In genomic region chr19:44932051-44932450, GRCm38 (mm10) we compare ENCODE assay signal across 8 mouse cellular contexts. TPM values are rescaled to one million over a fixed set of nuclear protein-coding genes. Genes with fewer than 3 reads are reported as not detected.
DNase-seq lines count a peak whose midpoint lies in the region; ATAC-seq lines count a peak whose summit lies in the region.

No protein-coding gene starts in this region.

- H3K9me3 ChIP-seq in heart, embryonic 12.5 days (replicated peaks): no peaks in the 10 kb centered on the region
- H3K9me3 ChIP-seq in hindbrain, embryonic 11.5 days (ENCODE audit: control insufficient read depth, low read length): no peaks in the 10 kb centered on the region

- peaks cover 42% of the 10 kb centered on the region for H3K4me1 ChIP-seq in heart, embryonic 12.5 days (replicated peaks)
- H3K4me1 ChIP-seq in hindbrain, embryonic 11.5 days (replicated peaks; ENCODE audit: control insufficient read depth, insufficient read depth, low read length): no peaks in the 10 kb centered on the region

- intact Hi-C loops in left cerebral cortex, postnatal 25 days (cut with DNase I): loop anchor here (5.0 kb wide), 2 partner anchors 100 to 115 kb away; partner anchors contain the start of genes Pdzd7 and Sfxn3

- no peak for DNase-seq in heart, adult 8-10 months (ENCODE audit: low spot score)
- DNase-seq in MEL-GATA-1-ER (ENCODE audit: extremely low read depth, low read depth) (peak; percentile 16), adipocyte (ENCODE audit: low spot score) (no peak)
- no peak for DNase-seq in hindbrain, embryonic 11.5 days (ENCODE audit: low spot score)
- DNase-seq in left cerebral cortex, postnatal 25 days (ENCODE audit: low spot score in 2 of 2): no peak
- no peak for DNase-seq in T-cell, adult 2 months (ENCODE audit: low spot score)

- H3K4me3 ChIP-seq in heart, embryonic 12.5 days: peak overlapping the region; percentile 46
- 0 out of 2 replicates have a peak overlapping the region, but pooled peaks have one; percentile 6 for H3K4me3 ChIP-seq in hindbrain, embryonic 11.5 days (ENCODE audit: low read depth, low read length)

- peak overlapping the region; percentile 81 for H3K4me2 ChIP-seq in heart, embryonic 12.5 days
- H3K4me2 ChIP-seq in hindbrain, embryonic 11.5 days (replicated peaks; ENCODE audit: low read depth, low read length): peak overlapping the region; percentile 41

- no peak overlapping the region for H3K27ac ChIP-seq in heart, embryonic 12.5 days (ENCODE audit: poor library complexity, severe bottlenecking)
- H3K27ac ChIP-seq in hindbrain, embryonic 11.5 days (ENCODE audit: low read depth, low read length): no peak overlapping the region

- peaks cover 25% of the 10 kb centered on the region for H3K36me3 ChIP-seq in heart, embryonic 12.5 days
- peaks cover 6% of the 10 kb centered on the region for H3K36me3 ChIP-seq in hindbrain, embryonic 11.5 days (ENCODE audit: control insufficient read depth, insufficient read depth, low read length)

- no peak for ATAC-seq in heart, embryonic 12.5 days (ENCODE audit: insufficient number of reproducible peaks, low FRiP score)
- no peak for ATAC-seq in hindbrain, embryonic 11.5 days (ENCODE audit: low FRiP score)
- ATAC-seq in megakaryocyte-erythroid progenitor cell, adult 5-6 weeks (replicated peaks; ENCODE audit: low FRiP score, low TSS enrichment, poor library complexity, severe bottlenecking): 0 out of 2 replicates have a peak, but pooled peaks have one; percentile 16

- peak overlapping the region; percentile 76 for H3K9ac ChIP-seq in heart, embryonic 12.5 days
- no peak overlapping the region for H3K9ac ChIP-seq in hindbrain, embryonic 11.5 days (ENCODE audit: low read depth, low read length)

- H3K27me3 ChIP-seq in heart, embryonic 12.5 days (replicated peaks): no peaks in the 10 kb centered on the region
- no peaks in the 10 kb centered on the region for H3K27me3 ChIP-seq in hindbrain, embryonic 11.5 days (ENCODE audit: control insufficient read depth, insufficient read depth, low read length)

- 37% methylated on average over 5 of the region's 5 CpGs for whole genome bisulfite sequencing in heart, embryonic 12.5 days
- WGBS in hindbrain, embryonic 11.5 days: 69% methylated on average over 5 of the region's 5 CpGs

RNA-seq across cellular contexts. Expression of gene Slf2, which starts 1.1 kb away (rescaled TPM):
- 51.4 and 52.3 TPM in 2 replicates for polyA plus RNA-seq in heart, embryonic 12.5 days (2016; fragmentation: Nextera tagmentation; extraction: Ambion mirVana)
- total RNA-seq in heart, adult 8-10 months (2022): 10 to 100 TPM; 18.2 to 21.9 (median 19.7) TPM
- 41.4 and 44.7 TPM in 2 replicates for polyA plus RNA-seq in hindbrain, embryonic 11.5 days (2014; fragmentation: Nextera tagmentation; extraction: Ambion mirVana)
- total RNA-seq in megakaryocyte-erythroid progenitor cell, adult 5-6 weeks (2014; fragmentation: Nextera tagmentation): 34.3 and 38.4 TPM in 2 replicates
- 48.3 and 52.1 TPM in 2 replicates for total RNA-seq in megakaryocyte-erythroid progenitor cell, adult 5-6 weeks (2017)
- total RNA-seq in left cerebral cortex, postnatal 25 days (2021): 10 to 100 TPM; 35.9 to 38.6 TPM

RNA-seq across cellular contexts. Expression of gene Sema4g, which starts 56.9 kb away (rescaled TPM):
- 0.91 and 1.0 TPM in 2 replicates for polyA plus RNA-seq in heart, embryonic 12.5 days (2016; fragmentation: Nextera tagmentation; extraction: Ambion mirVana)
- under 1 TPM in 3 of 4 experiments, not detected in 1; 0.25 to 0.46 (median 0.44) TPM for total RNA-seq in heart, adult 8-10 months (2022)
- 7.2 and 7.9 TPM in 2 replicates for polyA plus RNA-seq in hindbrain, embryonic 11.5 days (2014; fragmentation: Nextera tagmentation; extraction: Ambion mirVana)
- 1.4 TPM in 1 of 2 replicates, not detected in the other for total RNA-seq in megakaryocyte-erythroid progenitor cell, adult 5-6 weeks (2014; fragmentation: Nextera tagmentation)
- not detected in 2 replicates for total RNA-seq in megakaryocyte-erythroid progenitor cell, adult 5-6 weeks (2017)
- 10 to 100 TPM; 19.7 to 21.6 TPM for total RNA-seq in left cerebral cortex, postnatal 25 days (2021)

Comparison
In these comparisons a context has a peak if more than half of its experiments do, and no peak if none do; other contexts are left out.
1. RNA of gene Sema4g, which starts 56.9 kb away (total RNA-seq): 19.7 to 21.6 TPM in left cerebral cortex, postnatal 25 days; 1.4 TPM in megakaryocyte-erythroid progenitor cell, adult 5-6 weeks and 0.25 to 0.46 TPM in heart, adult 8-10 months; every median in the first group is over 4 times any median in the second.